Mouse (Mus musculus) right cerebral cortex, postnatal 36 days (tissue): ENCODE data around the gene Anxa6.

Experiments
- DNase-seq, 2 experiments: peaks; one replicate each; pipeline ENCODE4 v3.0.0; 2022; ENCODE audit warnings: low spot score in 2 of 2, mixed read lengths in 1 of 2

The Anxa6 gene

DNA sequence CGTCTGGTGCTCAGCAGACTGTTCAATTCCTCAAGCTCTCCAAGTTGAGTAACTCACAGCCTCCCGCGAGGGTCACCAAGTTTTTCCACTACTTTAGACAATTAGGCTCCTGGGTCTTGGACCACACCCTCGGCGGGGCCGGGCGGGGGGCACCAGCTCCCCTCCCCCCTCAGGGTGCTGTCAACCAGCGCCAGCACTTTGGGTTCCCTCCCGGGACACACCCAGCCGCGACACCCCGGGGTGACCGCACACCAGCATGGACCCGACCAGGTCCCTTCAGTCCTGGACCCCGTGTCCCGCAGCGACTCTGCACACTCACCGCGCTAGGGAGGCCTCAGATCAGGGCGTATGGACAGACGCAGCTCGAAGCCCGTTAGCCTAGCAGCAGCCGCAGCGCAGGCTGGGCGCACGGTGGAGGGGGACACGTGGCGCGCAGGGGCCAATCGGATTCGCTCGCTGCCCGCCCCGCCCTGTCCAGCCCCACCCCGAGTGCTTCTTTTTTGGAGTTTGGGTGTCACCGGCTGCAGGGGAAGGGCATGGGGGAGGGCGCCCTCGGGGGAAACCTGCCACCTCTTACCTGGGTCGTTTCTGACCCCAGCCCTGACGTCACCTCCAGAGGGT is at the start of gene Anxa6:
Anxa6 (minus strand) TSS at position 406 of the 621 bp plus-strand sequence.
- DNase-seq = peak; percentile 56 to 73

DNA sequence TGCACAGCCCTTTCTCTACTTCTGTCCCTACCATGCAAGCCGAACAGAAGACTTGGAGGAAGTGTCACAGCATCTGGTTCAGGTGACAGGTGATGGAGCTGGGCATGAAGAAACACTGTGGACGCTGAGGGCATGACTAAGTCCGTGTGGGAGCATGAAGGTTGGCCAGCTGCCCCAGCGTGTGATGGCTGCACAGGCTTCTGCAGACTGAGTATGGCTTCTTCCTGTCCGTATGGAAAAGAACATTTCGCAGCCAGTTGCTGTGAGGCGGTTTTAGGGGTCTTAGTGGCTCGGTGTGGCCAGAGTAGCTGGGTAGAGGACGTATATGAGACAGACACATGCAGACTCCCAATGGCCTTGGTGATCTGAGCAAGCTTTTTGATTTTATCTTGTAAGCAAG is 48.0 kb upstream of the Anxa6 start:
- DNase-seq = no peak

DNA sequence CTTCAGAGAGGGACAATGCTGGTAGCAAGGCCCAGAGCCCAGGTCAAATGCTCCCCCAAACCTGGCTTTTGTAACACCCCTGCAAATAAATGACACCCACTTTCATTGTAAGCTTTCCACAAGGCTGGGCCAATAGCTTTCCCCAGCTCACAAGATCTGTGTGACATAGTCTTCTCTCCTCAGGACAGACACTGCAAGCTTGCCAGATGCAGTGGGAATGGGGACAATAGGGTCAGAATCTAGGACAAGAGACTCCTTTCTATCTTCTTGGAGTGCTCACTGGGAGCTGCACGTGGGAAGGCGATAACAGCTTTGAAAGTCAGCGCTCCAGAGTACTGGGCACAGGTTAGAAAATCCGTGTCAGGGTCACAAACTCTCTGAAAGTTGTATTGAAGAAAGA is 45.9 kb upstream of the Anxa6 start:
- no peak for DNase-seq

DNA sequence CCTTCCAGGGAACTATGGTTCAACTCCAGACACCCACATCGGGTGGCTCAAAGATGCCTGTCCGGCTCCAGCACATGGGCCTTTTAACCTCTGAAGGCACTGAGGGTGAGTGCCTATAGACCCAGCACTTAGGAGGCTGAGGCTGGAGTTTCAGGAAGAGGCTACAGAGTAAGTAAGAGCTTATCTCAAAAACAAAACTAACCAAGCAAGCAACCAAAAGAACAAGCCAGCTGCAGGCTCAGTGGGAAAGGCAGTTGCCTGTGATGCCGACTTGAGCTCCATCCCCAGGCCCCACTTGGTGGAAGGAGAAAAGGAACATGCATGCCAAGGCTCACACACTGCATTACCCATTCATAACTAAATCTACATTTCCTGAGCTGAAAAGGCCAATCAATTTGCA is 45.3 kb upstream of the Anxa6 start:
- DNase-seq = no peak

DNA sequence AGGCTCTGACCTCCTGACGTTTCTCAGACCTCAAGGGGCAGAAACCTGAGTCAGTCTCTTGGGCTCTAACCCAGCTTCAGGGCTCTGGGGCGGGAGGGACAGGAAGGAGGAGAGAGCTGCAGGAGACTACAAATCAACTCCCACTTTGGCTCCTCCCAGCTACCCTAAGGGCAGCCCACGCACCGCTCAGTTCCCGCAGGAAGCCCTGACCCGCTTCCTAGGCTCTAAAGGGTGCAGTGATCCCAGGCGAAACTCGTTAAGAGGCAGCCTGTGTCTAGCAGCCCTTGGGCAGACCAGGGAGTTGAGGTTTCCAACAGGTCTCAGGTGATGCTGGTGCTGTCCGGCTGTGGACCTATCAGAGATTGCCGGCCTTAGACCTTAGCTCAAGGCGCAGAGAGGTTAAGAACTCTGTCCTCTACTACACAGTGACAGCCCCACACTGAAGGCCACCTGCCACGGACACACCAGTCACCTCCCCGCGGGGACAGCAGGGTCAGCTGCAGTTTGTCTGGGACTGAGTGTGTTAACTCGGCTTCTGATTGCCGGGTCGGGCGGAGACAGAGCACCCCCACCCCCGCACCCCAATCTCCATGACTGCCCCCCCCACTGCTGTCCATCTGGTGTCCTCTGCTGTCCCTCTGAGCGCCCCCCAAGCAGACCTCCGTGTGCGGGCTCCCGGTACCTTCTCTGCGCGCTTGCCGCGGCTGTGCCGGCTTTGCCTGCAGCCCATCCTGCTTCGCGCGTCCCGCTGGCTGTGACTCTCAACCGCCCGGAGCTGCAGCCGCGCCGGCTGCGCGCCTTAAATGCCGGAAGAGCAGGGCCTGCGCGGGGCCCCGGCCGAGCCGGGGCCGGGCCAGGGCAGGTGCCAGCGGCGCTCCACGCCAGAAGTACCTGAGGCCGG is 44.3 kb upstream of the Anxa6 start, which contains the start of gene Ccdc69:
Ccdc69 (minus strand) TSS at position 801 of the 901 bp plus-strand sequence.
- DNase-seq = no peak

DNA sequence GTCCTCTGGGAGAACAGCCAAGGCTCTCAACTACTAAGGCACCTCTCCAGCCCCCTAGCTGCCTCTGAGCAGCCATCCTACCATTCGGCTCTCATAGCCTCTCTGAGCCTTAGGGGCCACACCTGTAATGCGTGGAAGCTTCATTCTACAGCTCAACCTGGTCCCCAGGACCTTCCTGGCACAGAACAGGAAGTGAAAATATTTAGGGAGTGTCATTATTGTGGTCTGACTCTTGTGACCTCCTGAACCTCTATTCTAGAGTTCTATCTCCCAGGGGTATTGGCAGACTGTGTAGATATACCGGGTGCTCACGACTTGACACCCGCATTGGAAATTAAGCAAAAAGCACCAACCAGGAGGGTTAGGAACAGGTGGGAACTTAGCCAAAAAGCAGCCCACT is 43.0 kb upstream of the Anxa6 start:
- no peak for DNase-seq

DNA sequence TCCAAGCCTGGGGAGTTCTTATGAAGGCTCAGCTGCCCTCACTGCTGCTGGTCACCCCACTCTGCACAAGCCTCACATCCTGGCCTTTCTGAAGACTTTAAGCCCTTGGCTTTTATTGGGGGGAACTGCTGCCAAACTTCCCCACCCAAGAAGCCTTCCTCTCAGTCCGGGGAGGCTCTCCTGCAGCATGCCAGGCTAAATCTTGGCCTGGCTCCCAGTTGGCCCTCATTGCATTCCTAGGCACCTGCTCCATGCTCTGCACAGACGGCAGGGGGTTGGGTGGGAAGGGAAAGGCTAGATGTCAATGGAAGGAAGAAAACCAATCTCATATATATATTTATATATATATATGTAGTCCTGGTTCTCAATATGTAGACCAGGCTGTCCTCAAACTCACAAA is 42.4 kb upstream of the Anxa6 start:
- DNase-seq = no peak

DNA sequence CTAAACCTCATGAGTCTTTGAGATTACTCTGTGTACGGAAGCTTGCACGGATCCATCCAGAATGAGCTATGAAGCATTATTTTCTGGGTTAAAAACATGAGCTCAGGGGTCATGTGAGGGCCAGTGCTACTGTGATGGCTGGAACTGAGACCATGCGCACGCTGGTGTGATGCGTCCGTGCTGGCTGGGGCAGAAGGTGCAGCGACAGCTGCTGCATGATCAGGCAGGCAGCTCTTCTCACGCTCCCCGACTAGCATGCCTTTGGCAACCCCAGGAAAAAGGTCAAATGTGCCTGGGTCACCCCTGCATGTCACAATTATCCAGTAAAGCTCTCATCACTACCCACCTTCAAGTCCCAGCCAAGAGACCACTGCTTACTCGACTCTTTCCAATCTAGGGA is 39.9 kb upstream of the Anxa6 start:
- no peak for DNase-seq

DNA sequence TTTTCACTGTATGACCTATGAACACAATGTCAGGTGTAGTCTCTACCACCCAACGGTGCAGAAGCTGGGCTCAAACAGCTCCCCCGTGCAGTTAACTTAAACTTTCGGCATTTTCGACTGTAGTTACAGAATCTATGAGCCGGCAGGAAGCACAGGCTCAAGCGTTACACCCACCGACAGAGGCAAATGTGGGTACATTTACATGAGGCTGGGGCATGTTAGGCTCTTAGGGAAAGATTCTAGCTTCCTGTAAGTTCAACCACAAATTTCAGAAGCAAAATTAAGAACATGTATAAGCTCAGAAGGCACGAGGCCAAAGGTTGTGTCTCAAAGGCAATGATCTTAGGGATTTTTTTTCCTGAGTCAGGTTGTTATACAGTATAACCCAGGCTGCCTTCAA is 39.2 kb upstream of the Anxa6 start:
- no peak for DNase-seq

DNA sequence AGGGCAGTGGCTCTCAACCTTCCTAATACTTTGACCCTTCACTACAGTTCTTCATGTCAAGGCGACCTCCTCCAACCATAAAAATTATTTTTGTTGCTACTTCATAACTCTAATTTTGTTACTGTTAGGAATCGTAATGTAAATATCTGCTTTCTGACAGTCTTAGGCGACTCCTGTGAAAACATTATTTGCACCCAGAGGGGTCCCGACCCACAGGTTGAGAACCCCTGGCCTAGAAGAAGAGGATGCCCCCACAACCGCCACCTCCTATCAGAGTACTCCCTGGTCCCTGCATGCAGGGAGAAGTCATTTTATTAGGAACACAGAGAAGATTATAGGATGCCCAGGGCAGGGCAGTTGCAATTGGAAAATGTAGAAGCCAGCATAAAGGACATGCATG is 38.1 kb upstream of the Anxa6 start:
- no peak for DNase-seq

DNA sequence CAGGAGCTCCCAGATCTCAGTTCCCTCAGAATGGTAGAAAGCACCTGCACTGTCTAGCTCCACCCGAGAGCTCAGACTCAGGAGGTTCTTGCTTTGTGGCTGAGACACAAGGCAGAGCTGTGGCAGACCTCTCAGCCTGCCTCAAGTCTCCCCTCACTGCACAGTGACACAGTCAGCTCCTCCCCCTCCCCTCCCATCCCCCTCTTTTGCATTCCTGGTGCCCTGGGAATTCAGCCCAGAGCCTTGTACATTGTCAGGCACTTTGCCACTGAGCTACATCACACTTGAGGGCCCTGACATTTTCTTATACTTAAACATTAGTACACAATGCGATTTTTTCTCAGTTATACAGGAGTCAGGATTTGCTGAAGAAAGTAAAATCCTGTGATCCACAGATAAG is 35.8 kb upstream of the Anxa6 start:
- no peak for DNase-seq

DNA sequence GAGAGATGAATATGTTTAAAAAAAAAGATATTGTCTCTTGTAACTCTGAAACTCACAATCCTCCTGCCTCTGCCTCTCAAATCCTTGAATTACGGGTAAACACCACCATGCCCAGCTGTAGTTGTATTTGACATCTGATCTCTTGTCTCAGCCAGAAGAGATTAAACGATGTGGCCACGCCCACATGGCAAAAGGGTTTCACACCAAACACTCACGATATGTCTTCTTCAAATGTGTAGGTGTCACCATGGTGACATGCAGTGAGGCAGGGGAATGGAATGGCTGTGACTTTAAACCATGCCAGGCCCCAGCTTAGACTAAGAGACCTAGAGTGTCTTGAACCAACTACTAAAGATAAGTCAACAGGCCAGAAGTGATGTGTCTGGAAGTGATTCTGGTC is 33.7 kb upstream of the Anxa6 start:
- DNase-seq = no peak

DNA sequence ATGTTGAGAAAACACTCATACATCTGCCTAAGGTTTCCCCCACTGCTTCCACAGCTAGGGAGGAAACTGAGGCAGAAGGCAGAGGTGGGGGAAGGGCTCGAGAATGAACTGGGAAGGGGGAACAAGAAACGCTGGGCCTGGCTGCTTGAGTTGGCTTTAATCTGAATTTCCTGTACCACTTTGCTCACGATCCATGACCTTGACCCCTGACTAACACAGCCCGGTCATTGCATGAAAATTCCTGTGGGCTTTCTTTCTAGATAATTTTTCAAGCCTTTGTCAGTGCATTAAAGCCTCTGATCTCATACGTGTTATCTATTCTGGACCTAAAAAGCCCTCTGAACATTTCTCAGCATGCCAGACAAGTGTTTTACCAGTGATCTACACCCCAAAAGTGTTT is 29.6 kb upstream of the Anxa6 start:
- no peak for DNase-seq

DNA sequence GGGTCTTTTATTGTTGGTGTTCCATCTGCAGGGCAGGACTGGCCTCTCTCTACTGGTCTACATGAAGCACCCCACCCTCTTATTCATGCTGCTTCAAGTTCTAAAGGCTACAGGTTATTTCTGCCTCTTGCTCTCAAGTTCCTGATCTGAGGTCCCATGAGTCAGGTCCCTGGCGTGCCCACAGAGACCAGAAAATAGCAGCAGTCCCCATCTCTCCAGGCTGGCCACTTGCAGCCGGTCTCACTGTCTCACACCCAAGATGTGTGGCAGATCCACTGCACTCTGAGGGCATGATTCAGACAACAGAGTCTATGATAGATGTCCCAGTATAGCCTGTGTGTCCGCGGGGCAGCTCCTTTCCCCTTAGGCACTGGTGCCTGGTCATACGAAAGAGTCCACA is 27.6 kb upstream of the Anxa6 start:
- no peak for DNase-seq

DNA sequence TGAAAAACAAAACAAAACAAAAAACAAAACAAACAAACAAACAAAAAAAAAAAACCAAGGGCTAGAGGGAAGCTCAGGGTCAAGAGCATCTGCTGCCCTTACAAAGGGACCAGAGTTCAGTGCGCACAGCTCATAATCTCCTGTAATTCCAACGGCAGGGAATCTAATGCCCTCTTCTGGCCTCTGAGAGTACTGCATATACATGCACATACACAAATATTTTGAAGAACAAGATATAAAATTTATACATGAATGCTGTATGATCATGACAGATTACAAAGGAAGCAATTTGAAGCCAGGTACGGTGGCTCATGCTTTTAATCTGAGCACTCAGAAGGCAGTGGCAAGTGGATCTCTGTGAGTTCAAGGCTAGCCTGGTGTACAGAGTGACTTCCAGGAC is 24.3 kb upstream of the Anxa6 start:
- no peak for DNase-seq

DNA sequence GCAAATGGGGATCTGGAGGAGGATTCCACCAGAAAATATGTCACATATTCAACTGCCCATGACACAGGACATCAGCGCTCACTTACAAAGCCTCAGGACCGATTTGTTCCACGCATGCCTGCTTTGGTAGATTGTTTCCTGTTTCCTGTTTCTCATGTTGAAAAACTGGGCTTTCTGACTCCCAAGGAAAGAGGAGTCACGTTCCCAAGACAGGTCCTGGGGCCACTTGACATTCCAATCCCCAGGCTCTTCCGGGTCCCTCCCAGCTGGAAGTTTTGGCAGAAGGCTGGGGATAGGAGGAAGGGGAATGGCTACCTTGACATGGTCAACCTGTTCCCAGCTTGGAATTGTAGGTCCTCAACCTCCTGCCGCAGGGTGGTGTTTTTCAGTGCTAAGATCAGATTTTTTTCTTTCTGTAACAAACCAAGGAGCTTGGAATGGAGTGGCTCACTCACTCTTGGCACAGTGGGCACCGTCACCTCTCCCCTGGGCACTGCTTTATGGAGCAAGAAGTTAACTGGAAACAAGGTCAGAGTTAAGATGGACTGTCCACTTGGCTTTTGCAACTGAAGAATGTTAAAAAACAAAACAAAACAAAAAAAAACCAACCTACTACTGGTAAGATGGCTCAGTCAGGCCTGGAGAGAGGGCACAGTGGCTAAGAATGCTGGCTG is 17.7 kb upstream of the Anxa6 start:
- no peak for DNase-seq

DNA sequence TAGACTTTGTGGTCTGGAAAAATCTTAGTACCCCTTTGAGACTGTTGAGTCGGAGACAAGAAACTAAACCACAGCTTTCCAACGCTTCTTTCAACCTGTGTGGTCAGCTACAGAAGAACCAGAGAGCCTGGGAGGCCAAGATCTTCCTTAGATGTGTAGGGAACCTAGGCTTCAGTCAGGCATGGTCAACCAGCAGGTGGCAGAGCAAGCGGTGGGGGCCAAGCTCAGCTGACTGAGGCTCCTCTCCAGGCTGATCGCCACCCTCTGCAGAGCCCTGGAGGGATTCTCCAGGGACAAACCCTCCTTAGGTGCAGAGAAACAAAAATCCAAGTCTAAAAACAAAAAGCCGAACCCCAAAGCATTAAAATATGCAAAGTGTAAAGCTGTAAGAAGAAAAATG is 13.4 kb upstream of the Anxa6 start:
- DNase-seq = no peak

DNA sequence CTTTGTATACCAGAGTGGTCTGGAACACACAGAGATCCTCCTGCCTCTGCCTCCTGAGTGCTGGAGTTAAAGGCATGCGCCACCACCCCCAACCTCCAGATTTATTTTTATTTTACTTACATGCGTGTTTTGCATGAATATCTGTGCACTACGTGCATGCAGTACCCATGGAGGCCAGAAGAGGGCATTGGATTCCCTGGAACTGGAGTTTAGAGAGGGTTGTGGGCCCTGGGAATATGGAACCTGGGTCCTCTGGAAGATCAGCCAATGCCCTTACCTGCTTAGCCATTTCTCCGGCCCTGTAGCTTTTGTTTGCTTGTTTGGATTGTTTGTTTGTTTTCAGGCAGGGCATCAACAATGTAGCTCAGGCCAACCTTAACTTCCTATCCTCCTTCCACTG is 8.1 kb upstream of the Anxa6 start:
- DNase-seq = no peak

DNA sequence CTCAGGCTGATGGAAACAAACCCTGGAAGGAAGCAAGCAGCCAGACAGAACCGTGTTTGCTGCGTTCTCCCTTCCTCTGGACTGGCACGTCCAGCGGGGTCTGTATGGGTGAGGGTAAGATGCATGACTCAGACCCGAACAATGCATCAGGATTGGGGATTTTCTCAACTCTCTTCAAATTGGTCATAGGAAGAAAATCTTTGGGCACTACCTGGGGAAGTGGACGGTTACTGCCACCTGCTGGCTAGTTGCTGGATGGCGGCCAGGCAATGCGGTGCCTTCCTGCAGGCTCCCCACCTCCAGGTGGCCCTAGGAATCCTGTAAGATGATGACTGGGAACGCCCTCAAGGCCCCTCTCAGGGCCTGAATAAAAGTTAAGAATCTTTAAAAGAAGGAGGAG is 6.3 kb upstream of the Anxa6 start:
- peak; percentile 50 to 68 for DNase-seq

DNA sequence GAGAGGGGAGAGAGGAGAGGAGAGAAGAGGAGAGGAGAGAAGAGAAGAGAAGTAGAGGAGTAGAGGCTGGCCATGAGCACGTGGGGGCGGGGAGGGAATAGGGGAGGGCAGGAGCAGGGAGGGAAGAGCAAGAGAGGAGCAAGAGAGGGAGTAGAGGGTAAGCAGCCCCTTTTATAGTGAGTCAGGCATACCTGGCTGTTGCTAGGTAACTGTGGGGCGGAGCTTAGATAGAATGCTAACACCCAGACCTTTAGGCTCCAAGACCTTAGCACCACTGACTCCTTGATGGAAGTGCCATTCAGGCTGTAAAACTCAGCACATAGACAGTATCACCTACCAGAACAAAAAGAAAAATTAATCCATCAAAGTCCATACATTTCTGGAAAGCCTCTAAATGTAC is 3.4 kb upstream of the Anxa6 start:
- no peak for DNase-seq

DNA sequence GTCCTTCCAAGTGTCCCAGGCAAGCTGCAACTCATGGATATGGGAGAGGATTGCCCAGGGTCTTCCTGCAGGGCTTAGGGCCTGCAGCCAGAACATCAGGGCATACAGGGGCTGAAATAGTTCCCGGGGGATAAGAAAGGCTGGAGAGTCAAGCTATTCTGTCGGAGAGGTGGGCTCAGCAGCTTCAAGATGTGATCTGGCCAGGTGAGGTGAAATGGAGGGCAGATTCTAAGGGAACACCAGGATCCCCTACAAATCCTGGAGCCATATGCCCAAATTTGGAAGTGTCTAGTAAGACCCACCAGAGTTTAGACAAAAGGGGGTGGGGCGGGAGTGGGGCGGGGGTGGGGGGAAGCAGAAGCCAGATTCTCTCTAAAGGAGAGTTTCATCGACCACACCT is 959 bp downstream of the Anxa6 start:
- no peak for DNase-seq

DNA sequence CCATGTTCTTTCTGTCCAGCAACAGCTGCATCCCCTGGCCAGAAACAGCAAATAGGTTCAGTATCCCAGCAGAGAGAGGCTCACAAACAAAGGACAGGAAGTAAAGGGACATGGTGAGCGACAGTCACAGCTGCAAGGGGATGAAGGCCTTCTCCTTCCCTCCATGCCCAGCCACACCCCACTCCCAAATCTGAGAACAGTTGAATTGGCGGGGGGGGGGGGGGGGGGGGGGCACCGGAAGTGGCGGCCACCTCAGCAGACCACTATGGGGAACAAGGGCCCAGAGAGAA is 1.3 kb downstream of the Anxa6 start:
- DNase-seq = no peak
